Mouse (Mus musculus) E14TG2a.4 (cell line): ENCODE measurements around the gene Gm10197.

Experiments
- CTCF ChIP-seq: conservative IDR thresholded peaks from 2 replicates; pipeline ENCODE4 v1.5.1; 2014; ENCODE audit warnings: low read length
- NANOG ChIP-seq: IDR thresholded peaks from 2 replicates; pipeline ENCODE4 v1.6.1; 2014; ENCODE audit warnings: borderline replicate concordance, low read length, mixed read lengths

- TF ChIP-seq CTCF (no peak), NANOG (no peak)
Observed at GRCm38 (mm10) chr19:53375816-53376215, 4.2 kb upstream of the Gm10197 start.
